Mouse (Mus musculus) CH12.LX (cell line): ENCODE results near the gene Ldah. TPM values are rescaled to one million over a fixed set of nuclear protein-coding genes. Genes with fewer than 3 reads are reported as not detected.

Source experiments
- DNase-seq: peaks from one replicate; pipeline ENCODE4 v3.0.0-alpha.2; 2013; ENCODE audit errors: extremely low read depth
- H3K27ac ChIP-seq: 2 replicates; pipeline ENCODE4 v1.5.1; 2012; ENCODE audit warnings: low read depth, mild to moderate bottlenecking, control low read depth, moderate library complexity; ENCODE audit not compliant: insufficient read depth
- H3K27me3 ChIP-seq: replicated peaks from 2 replicates; pipeline ENCODE3; 2012; ENCODE audit warnings: inconsistent platforms
- H3K36me3 ChIP-seq, 2 experiments: replicated peaks in 1 of 2; 2 replicates each; pipeline versions ENCODE3 to v1.6.1; 2012; ENCODE audit warnings: inconsistent platforms in 1 of 2, low read length in 1 of 2, mild to moderate bottlenecking in 1 of 2, mixed read lengths in 1 of 2, moderate library complexity in 1 of 2; ENCODE audit not compliant: control insufficient read depth in 1 of 2, insufficient read depth in 1 of 2
- H3K4me1 ChIP-seq, 2 experiments: 2 replicates each; pipeline ENCODE4 v1.6.1; 2012; ENCODE audit warnings: inconsistent platforms in 1 of 2, moderate library complexity in 1 of 2; ENCODE audit not compliant: insufficient read depth in 2 of 2, control insufficient read depth in 1 of 2
- H3K4me2 ChIP-seq: 2 replicates; pipeline ENCODE4 v1.6.1; 2012; ENCODE audit warnings: low read depth, mild to moderate bottlenecking, control low read depth; ENCODE audit not compliant: poor library complexity, insufficient read depth, severe bottlenecking
- H3K4me3 ChIP-seq, 3 experiments: fragments of 150-350 bp in 1 of 3; sonication (generic) in 1 of 3; replicated peaks in 1 of 3; 2 replicates each; pipeline versions ENCODE3 to v1.5.1; 2011 to 2012; ENCODE audit warnings: low read depth in 2 of 3, low read length in 2 of 3, mild to moderate bottlenecking in 2 of 3, moderate library complexity in 2 of 3, control low read depth in 1 of 3, improper control_type of control experiment in 1 of 3, inconsistent platforms in 1 of 3, mixed read lengths in 1 of 3; ENCODE audit not compliant: poor library complexity in 1 of 3
- H3K79me2 ChIP-seq: replicated peaks from 2 replicates; pipeline ENCODE4 v1.6.1; 2012; ENCODE audit warnings: mild to moderate bottlenecking, moderate library complexity; ENCODE audit not compliant: control insufficient read depth, poor library complexity, insufficient read depth, severe bottlenecking; ENCODE audit errors: extremely low read depth
- H3K9ac ChIP-seq: 2 replicates; pipeline ENCODE4 v1.6.1; 2012; ENCODE audit warnings: low read depth, mild to moderate bottlenecking, control low read depth, moderate library complexity; ENCODE audit not compliant: insufficient read depth
- H3K9me3 ChIP-seq: replicated peaks from 2 replicates; pipeline ENCODE3; 2012; ENCODE audit warnings: low read length, inconsistent platforms, mixed read lengths
- CHD1 ChIP-seq: IDR thresholded peaks from 2 replicates; pipeline ENCODE4 v1.6.1; 2012; ENCODE audit warnings: low read depth, low read length, improper control_type of control experiment, inconsistent platforms
- CTCF ChIP-seq, 2 experiments: IDR thresholded peaks in 1 of 2; conservative IDR thresholded peaks in 1 of 2; 2 replicates each; pipeline ENCODE4 v1.5.1; 2011 to 2012; ENCODE audit warnings: low read depth in 2 of 2, low read length in 2 of 2, improper control_type of control experiment in 1 of 2, inconsistent platforms in 1 of 2, mild to moderate bottlenecking in 1 of 2, moderate library complexity in 1 of 2
- ETS1 ChIP-seq: conservative IDR thresholded peaks from 2 replicates; pipeline ENCODE4 v1.6.1; 2012; ENCODE audit warnings: low read depth, mild to moderate bottlenecking, inconsistent platforms, low read length, improper control_type of control experiment, moderate library complexity
- GABPA ChIP-seq: IDR thresholded peaks from 2 replicates; pipeline ENCODE4 v1.6.1; 2012; ENCODE audit warnings: low read depth, low read length, improper control_type of control experiment, inconsistent platforms; ENCODE audit not compliant: insufficient replicate concordance
- JUN ChIP-seq: IDR thresholded peaks from 2 replicates; pipeline ENCODE4 v1.6.1; 2011; ENCODE audit warnings: low read depth, mild to moderate bottlenecking, low read length, improper control_type of control experiment, moderate library complexity; ENCODE audit not compliant: insufficient read depth
- JUND ChIP-seq: conservative IDR thresholded peaks from 2 replicates; pipeline ENCODE4 v1.6.1; 2011; ENCODE audit warnings: low read depth, low read length, improper control_type of control experiment
- MAFK ChIP-seq: IDR thresholded peaks from 2 replicates; pipeline ENCODE4 v1.6.1; 2011; ENCODE audit warnings: low read length, improper control_type of control experiment; ENCODE audit not compliant: insufficient replicate concordance
- MAX ChIP-seq: IDR thresholded peaks from 2 replicates; pipeline ENCODE4 v1.6.1; 2011; ENCODE audit warnings: low read length, improper control_type of control experiment
- MAZ ChIP-seq: IDR thresholded peaks from 2 replicates; pipeline ENCODE4 v1.6.1; 2012; ENCODE audit warnings: low read depth, mild to moderate bottlenecking, inconsistent platforms, low read length, improper control_type of control experiment, moderate library complexity
- MXI1 ChIP-seq: IDR thresholded peaks from 2 replicates; pipeline ENCODE4 v1.6.1; 2011; ENCODE audit warnings: mild to moderate bottlenecking, low read depth, low read length, improper control_type of control experiment
- MYC ChIP-seq: IDR thresholded peaks from 2 replicates; pipeline ENCODE4 v1.6.1; 2011; ENCODE audit warnings: low read depth, mild to moderate bottlenecking, improper control_type of control experiment, low read length
- NRF1 ChIP-seq: IDR thresholded peaks from 2 replicates; pipeline ENCODE4 v1.6.1; 2014; ENCODE audit warnings: low read depth, mild to moderate bottlenecking, inconsistent platforms, low read length, improper control_type of control experiment, moderate library complexity
- PAX5 ChIP-seq: IDR thresholded peaks from 2 replicates; pipeline ENCODE4 v1.6.1; 2012; ENCODE audit warnings: low read length, inconsistent platforms, mixed read lengths
- POLR2AphosphoS2 ChIP-seq: IDR thresholded peaks from 2 replicates; pipeline ENCODE4 v1.6.1; 2011; ENCODE audit warnings: low read depth, low read length, improper control_type of control experiment
- RCOR1 ChIP-seq: conservative IDR thresholded peaks from 2 replicates; pipeline ENCODE4 v1.6.1; 2012; ENCODE audit warnings: low read depth, mild to moderate bottlenecking, inconsistent platforms, low read length, improper control_type of control experiment
- SIN3A ChIP-seq: IDR thresholded peaks from 2 replicates; pipeline ENCODE4 v1.6.1; 2012; ENCODE audit warnings: low read length, improper control_type of control experiment, inconsistent platforms
- SMC3 ChIP-seq: IDR thresholded peaks from 2 replicates; pipeline ENCODE4 v1.6.1; 2011; ENCODE audit warnings: low read depth, low read length, improper control_type of control experiment
- TBP ChIP-seq: conservative IDR thresholded peaks from 2 replicates; pipeline ENCODE4 v1.6.1; 2011; ENCODE audit warnings: low read depth, low read length, improper control_type of control experiment
- TCF12 ChIP-seq: IDR thresholded peaks from 2 replicates; pipeline ENCODE4 v1.6.1; 2014; ENCODE audit warnings: low read depth, mild to moderate bottlenecking, inconsistent platforms, low read length, improper control_type of control experiment
- UBTF ChIP-seq: IDR thresholded peaks from 2 replicates; pipeline ENCODE4 v1.6.1; 2012; ENCODE audit warnings: low read depth, mild to moderate bottlenecking, inconsistent platforms, low read length, improper control_type of control experiment, moderate library complexity
- USF1 ChIP-seq: IDR thresholded peaks from 2 replicates; pipeline ENCODE4 v1.6.1; 2014; ENCODE audit warnings: low read depth, mild to moderate bottlenecking, inconsistent platforms, low read length, improper control_type of control experiment
- ZKSCAN1 ChIP-seq: IDR thresholded peaks from 2 replicates; pipeline ENCODE4 v1.6.1; 2012; ENCODE audit warnings: low read depth, inconsistent platforms, low read length, improper control_type of control experiment, borderline replicate concordance
- dilution Hi-C: fragments of 300-500 bp; cut with MboI; formaldehyde crosslinking; loops from 2 replicates; pipeline ENCODE4 v1.14.3; 2020; ENCODE audit warnings: low sequenced_read_pairs; ENCODE audit not compliant: extremely low pct_unique_long_range_greater_than_20kb, extremely low pct_ligation_motif_present
- in situ Hi-C: fragments of 300-500 bp; cut with MboI; formaldehyde crosslinking; loops from 3 replicates; pipeline ENCODE4 v1.14.3; 2019; ENCODE audit warnings: low sequenced_read_pairs, low pct_ligation_motif_present, low pct_unique_long_range_greater_than_20kb, mixed read lengths
- polyA plus RNA-seq: library from polyadenylated mRNA; unstranded; fragments of >175 nt; gene quantifications from 2 replicates; pipeline ENCODE4 v1.2.1, GENCODE M21; 2012; ENCODE audit warnings: low read depth; ENCODE audit not compliant: insufficient read length
- total RNA-seq, 2 experiments: library from RNA; depleted of rRNA; stranded (reverse); fragments of 300-350 nt in 1 of 2; fragments of >200 nt in 1 of 2; gene quantifications; 2 replicates each; pipeline ENCODE4 v1.2.3; 2012 to 2014

The Ldah gene
- total and polyA plus RNA-seq, 3 experiments: 18.2 to 41.5 (median 34.5) TPM

- Histone ChIP-seq H3K4me1 (peaks cover 0 to 20% of the 10 kb centered on the region in 2 experiments; a peak in 2 of 4 replicates), H3K9ac (no peak overlapping the region)
- in situ Hi-C loops: no loop called here
Observed at GRCm38 (mm10) chr12:8329236-8329635, 121.3 kb downstream of the Ldah start.

GRCm38 (mm10) chr12:8331489-8332173, 123.7 kb downstream of the Ldah start:
- H3K4me2 ChIP-seq: no peak overlapping the region
- no peaks in the 10 kb centered on the region for H3K79me2 ChIP-seq
- no peak overlapping the region for H3K4me3 ChIP-seq
- no peak for DNase-seq
- peaks cover 4 to 26% of the 10 kb centered on the region in 2 experiments; a peak in 2 of 4 replicates for H3K4me1 ChIP-seq
- H3K9ac ChIP-seq: no peak overlapping the region
- H3K36me3 ChIP-seq: peaks cover 24 to 91% of the 10 kb centered on the region in 2 experiments
- no peak overlapping the region for H3K27ac ChIP-seq
- dilution Hi-C loops (no loop called here), in situ Hi-C loops (no loop called here)
- H3K9me3 ChIP-seq: no peaks in the 10 kb centered on the region
- no peak for TF ChIP-seq JUND
- no peak for TF ChIP-seq MAFK
- TF ChIP-seq ZKSCAN1: no peak
- no peak for TF ChIP-seq SIN3A
- no peak for TF ChIP-seq CHD1
- no peak for TF ChIP-seq ETS1
- TF ChIP-seq MAZ: no peak
- TF ChIP-seq MXI1: no peak
- no peak for TF ChIP-seq UBTF
- TF ChIP-seq MYC: no peak
- TF ChIP-seq TCF12: no peak
- TF ChIP-seq MAX: no peak
- TF ChIP-seq JUN: no peak
- no peak for TF ChIP-seq GABPA
- TF ChIP-seq PAX5: no peak
- TF ChIP-seq USF1: no peak
- TF ChIP-seq RCOR1: no peak
- TF ChIP-seq TBP: no peak
- no peak for TF ChIP-seq POLR2AphosphoS2
- no peak for TF ChIP-seq NRF1
- H3K27me3 ChIP-seq: no peaks in the 10 kb centered on the region

More at GRCm38 (mm10) chr12:8329236-8329635, 121.3 kb downstream of the Ldah start:
- H3K4me2 ChIP-seq: no peak overlapping the region
- TF ChIP-seq POLR2AphosphoS2 (no peak), CTCF (conservative IDR thresholded peaks at IDR 0.05 in 1 of 2, IDR thresholded peaks at IDR 0.05 in 1 of 2; ENCODE audit: low read depth in 2 of 2, low read length in 2 of 2) (0 out of 4 replicates have a peak, but pooled peaks of 1 of the 2 experiments have one; percentile 13), TBP (no peak), SMC3 (0 out of 2 replicates have a peak, but pooled peaks have one; percentile 3)
- no peak overlapping the region for H3K4me3 ChIP-seq
- dilution Hi-C loops: no loop called here
- H3K27me3 ChIP-seq: no peaks in the 10 kb centered on the region
- H3K36me3 ChIP-seq: peaks cover 22 to 92% of the 10 kb centered on the region in 2 experiments
- H3K9me3 ChIP-seq: no peaks in the 10 kb centered on the region
- no peak overlapping the region for H3K27ac ChIP-seq
- no peaks in the 10 kb centered on the region for H3K79me2 ChIP-seq
- no peak for DNase-seq
